Mouse (Mus musculus): Measurements from ENCODE around the gene Lsm14a.

Lsm14a gene

GRCm38 (mm10) chr7:34312786-34313442, 80.2 kb downstream of the Lsm14a start:
- DNase-seq (ENCODE audit: low read depth, low spot score), result no peak

- DNase-seq (ENCODE audit: low read depth, low spot score), result no peak
These were observed 83.8 kb downstream of the Lsm14a start for GRCm38 (mm10) chr7:34309186-34309764.

GRCm38 (mm10) chr7:34308586-34308985, 84.5 kb downstream of the Lsm14a start:
- no peak for DNase-seq (ENCODE audit: low read depth, low spot score)

GRCm38 (mm10) chr7:34305454-34305853, 87.7 kb downstream of the Lsm14a start:
- no peak for DNase-seq (ENCODE audit: low read depth, low spot score)

GRCm38 (mm10) chr7:34302651-34303050, 90.5 kb downstream of the Lsm14a start:
- DNase-seq (ENCODE audit: low read depth, low spot score), result no peak

- no peak for DNase-seq (ENCODE audit: low read depth, low spot score)
These were observed 91.2 kb downstream of the Lsm14a start for GRCm38 (mm10) chr7:34301952-34302351.

GRCm38 (mm10) chr7:34298818-34299217, 94.3 kb downstream of the Lsm14a start:
- no peak for DNase-seq (ENCODE audit: low read depth, low spot score)

GRCm38 (mm10) chr7:34296124-34296523, 97.0 kb downstream of the Lsm14a start:
- no peak for DNase-seq (ENCODE audit: low read depth, low spot score)

All from retina, postnatal 7 days (tissue).